Mouse (Mus musculus): ENCODE data around the gene Slc22a20. TPM values are rescaled to one million over a fixed set of nuclear protein-coding genes. Genes with fewer than 3 reads are reported as not detected.

The Slc22a20 gene
- polyA plus RNA-seq, 1 experiment from 2014 or later = not detected

- H3K9ac ChIP-seq (ENCODE audit: low read length) = no peak overlapping the region
- no peaks in the 10 kb centered on the region for H3K9me3 ChIP-seq (ENCODE audit: control insufficient read depth, low read length)
- ATAC-seq (replicated peaks; ENCODE audit: low FRiP score) (no peak), DNase-seq (ENCODE audit: low spot score) (no peak)
- peaks cover 15% of the 10 kb centered on the region for H3K27me3 ChIP-seq (ENCODE audit: control insufficient read depth, insufficient read depth, low read length)
- no peak overlapping the region for H3K4me2 ChIP-seq (ENCODE audit: low read depth, low read length, severe bottlenecking)
- WGBS = 37% methylated on average over 7 of the region's 7 CpGs
- H3K4me1 ChIP-seq (replicated peaks; ENCODE audit: control insufficient read depth, insufficient read depth, low read length) = peaks cover 6% of the 10 kb centered on the region
- H3K27ac ChIP-seq (ENCODE audit: low read depth, low read length) = no peak overlapping the region
- no peak overlapping the region for H3K4me3 ChIP-seq (ENCODE audit: low read depth, low read length)
- no peaks in the 10 kb centered on the region for H3K36me3 ChIP-seq (ENCODE audit: control insufficient read depth, insufficient read depth, low read length)
Observed at GRCm38 (mm10) chr19:6016532-6016931, 30.6 kb upstream of the Slc22a20 start.

- WGBS = 3% methylated on average over 40 of the region's 40 CpGs
- peak; percentile 83 for DNase-seq (ENCODE audit: low spot score)
- peak within 1 kb of the TSS; percentile 87 for H3K4me2 ChIP-seq (ENCODE audit: low read depth, low read length, severe bottlenecking)
- H3K27ac ChIP-seq (ENCODE audit: low read depth, low read length) = no peak within 1 kb of the TSS
- no peaks in the 10 kb centered on the region for H3K36me3 ChIP-seq (ENCODE audit: control insufficient read depth, insufficient read depth, low read length)
- H3K9me3 ChIP-seq (ENCODE audit: control insufficient read depth, low read length) = no peaks in the 10 kb centered on the region
- H3K27me3 ChIP-seq (ENCODE audit: control insufficient read depth, insufficient read depth, low read length) = peaks cover 15% of the 10 kb centered on the region
- H3K4me1 ChIP-seq (replicated peaks; ENCODE audit: control insufficient read depth, insufficient read depth, low read length) = peaks cover 6% of the 10 kb centered on the region
- peak within 1 kb of the TSS; percentile 40 for H3K4me3 ChIP-seq (ENCODE audit: low read depth, low read length)
- ATAC-seq (replicated peaks; ENCODE audit: low FRiP score) = peak; percentile 71
- peak within 1 kb of the TSS; percentile 48 for H3K9ac ChIP-seq (ENCODE audit: low read length)
Observed at GRCm38 (mm10) chr19:6015511-6016315, 29.8 kb upstream of the Slc22a20 start, which contains the start of gene Capn1. Gene Capn1, minus strand, starts transcription at chr19:6015897.

- H3K9me3 ChIP-seq (ENCODE audit: control insufficient read depth, low read length) = no peaks in the 10 kb centered on the region
- 1% methylated on average over 15 of the region's 18 CpGs for WGBS
Observed at GRCm38 (mm10) chr19:6014991-6015510, 29.1 kb upstream of the Slc22a20 start.

GRCm38 (mm10) chr19:6013691-6014090 is 27.7 kb upstream of the Slc22a20 start:
- Histone ChIP-seq H3K27ac (ENCODE audit: low read depth, low read length) (no peak overlapping the region), H3K27me3 (ENCODE audit: control insufficient read depth, insufficient read depth, low read length) (peaks cover 15% of the 10 kb centered on the region), H3K4me3 (ENCODE audit: low read depth, low read length) (no peak overlapping the region), H3K4me2 (ENCODE audit: low read depth, low read length, severe bottlenecking) (no peak overlapping the region), H3K9me3 (ENCODE audit: control insufficient read depth, low read length) (no peaks in the 10 kb centered on the region), H3K36me3 (ENCODE audit: control insufficient read depth, insufficient read depth, low read length) (no peaks in the 10 kb centered on the region), H3K9ac (ENCODE audit: low read length) (no peak overlapping the region), H3K4me1 (replicated peaks; ENCODE audit: control insufficient read depth, insufficient read depth, low read length) (peaks cover 6% of the 10 kb centered on the region)
- DNase-seq (ENCODE audit: low spot score) (no peak), ATAC-seq (replicated peaks; ENCODE audit: low FRiP score) (no peak)
- WGBS = 94% methylated on average over 10 of the region's 10 CpGs

More at GRCm38 (mm10) chr19:6014991-6015510, 29.1 kb upstream of the Slc22a20 start:
- Histone ChIP-seq H3K4me1 (replicated peaks; ENCODE audit: control insufficient read depth, insufficient read depth, low read length) (peaks cover 6% of the 10 kb centered on the region), H3K27me3 (ENCODE audit: control insufficient read depth, insufficient read depth, low read length) (peaks cover 15% of the 10 kb centered on the region), H3K9ac (ENCODE audit: low read length) (peak overlapping the region; percentile 48), H3K36me3 (ENCODE audit: control insufficient read depth, insufficient read depth, low read length) (no peaks in the 10 kb centered on the region), H3K4me3 (ENCODE audit: low read depth, low read length) (peak overlapping the region; percentile 40), H3K27ac (ENCODE audit: low read depth, low read length) (no peak overlapping the region), H3K4me2 (ENCODE audit: low read depth, low read length, severe bottlenecking) (peak overlapping the region; percentile 87)
- DNase-seq (ENCODE audit: low spot score) = peak; percentile 72
- ATAC-seq (replicated peaks; ENCODE audit: low FRiP score) = peak; percentile 59

- H3K27me3 ChIP-seq (ENCODE audit: control insufficient read depth, insufficient read depth, low read length) = peaks cover under 1% of the 10 kb centered on the region; the same call in 1 of the 2 replicates
- H3K9ac ChIP-seq (ENCODE audit: low read length) = no peak overlapping the region
- 68% methylated on average over 8 of the region's 8 CpGs for WGBS
- H3K27ac ChIP-seq (ENCODE audit: low read depth, low read length) = no peak overlapping the region
- ATAC-seq (replicated peaks; ENCODE audit: low FRiP score) = no peak
- no peaks in the 10 kb centered on the region for H3K36me3 ChIP-seq (ENCODE audit: control insufficient read depth, insufficient read depth, low read length)
- H3K9me3 ChIP-seq (ENCODE audit: control insufficient read depth, low read length) = no peaks in the 10 kb centered on the region
- H3K4me3 ChIP-seq (ENCODE audit: low read depth, low read length) = no peak overlapping the region
- H3K4me1 ChIP-seq (replicated peaks; ENCODE audit: control insufficient read depth, insufficient read depth, low read length) = no peaks in the 10 kb centered on the region
- DNase-seq (ENCODE audit: low spot score) = no peak
- H3K4me2 ChIP-seq (ENCODE audit: low read depth, low read length, severe bottlenecking) = no peak overlapping the region
Observed at GRCm38 (mm10) chr19:6009137-6009536, 23.2 kb upstream of the Slc22a20 start.

- H3K4me1 ChIP-seq (replicated peaks; ENCODE audit: control insufficient read depth, insufficient read depth, low read length) = no peaks in the 10 kb centered on the region
- H3K27me3 ChIP-seq (ENCODE audit: control insufficient read depth, insufficient read depth, low read length) = no peaks in the 10 kb centered on the region
- 92% methylated on average over 13 of the region's 13 CpGs for WGBS
- no peak overlapping the region for H3K9ac ChIP-seq (ENCODE audit: low read length)
- no peaks in the 10 kb centered on the region for H3K36me3 ChIP-seq (ENCODE audit: control insufficient read depth, insufficient read depth, low read length)
- no peak overlapping the region for H3K4me2 ChIP-seq (ENCODE audit: low read depth, low read length, severe bottlenecking)
- H3K9me3 ChIP-seq (ENCODE audit: control insufficient read depth, low read length) = no peaks in the 10 kb centered on the region
- no peak overlapping the region for H3K4me3 ChIP-seq (ENCODE audit: low read depth, low read length)
- no peak overlapping the region for H3K27ac ChIP-seq (ENCODE audit: low read depth, low read length)
- DNase-seq (ENCODE audit: low spot score) (no peak), ATAC-seq (replicated peaks; ENCODE audit: low FRiP score) (no peak)
Observed at GRCm38 (mm10) chr19:6007013-6007412, 21.1 kb upstream of the Slc22a20 start.

- DNase-seq (ENCODE audit: low spot score) (no peak), ATAC-seq (replicated peaks; ENCODE audit: low FRiP score) (no peak)
- Histone ChIP-seq H3K9me3 (ENCODE audit: control insufficient read depth, low read length) (no peaks in the 10 kb centered on the region), H3K9ac (ENCODE audit: low read length) (no peak overlapping the region), H3K27ac (ENCODE audit: low read depth, low read length) (no peak overlapping the region), H3K4me3 (ENCODE audit: low read depth, low read length) (no peak overlapping the region), H3K4me1 (replicated peaks; ENCODE audit: control insufficient read depth, insufficient read depth, low read length) (no peaks in the 10 kb centered on the region), H3K36me3 (ENCODE audit: control insufficient read depth, insufficient read depth, low read length) (no peaks in the 10 kb centered on the region), H3K4me2 (ENCODE audit: low read depth, low read length, severe bottlenecking) (no peak overlapping the region), H3K27me3 (ENCODE audit: control insufficient read depth, insufficient read depth, low read length) (no peaks in the 10 kb centered on the region)
- WGBS = 68% methylated on average over 11 of the region's 11 CpGs
Observed at GRCm38 (mm10) chr19:6005541-6005940, 19.6 kb upstream of the Slc22a20 start.

- 79% methylated on average over 5 of the region's 5 CpGs for WGBS
- Histone ChIP-seq H3K4me3 (ENCODE audit: low read depth, low read length) (no peak overlapping the region), H3K27me3 (ENCODE audit: control insufficient read depth, insufficient read depth, low read length) (no peaks in the 10 kb centered on the region), H3K36me3 (ENCODE audit: control insufficient read depth, insufficient read depth, low read length) (no peaks in the 10 kb centered on the region), H3K4me2 (ENCODE audit: low read depth, low read length, severe bottlenecking) (no peak overlapping the region), H3K4me1 (replicated peaks; ENCODE audit: control insufficient read depth, insufficient read depth, low read length) (no peaks in the 10 kb centered on the region), H3K27ac (ENCODE audit: low read depth, low read length) (no peak overlapping the region), H3K9me3 (ENCODE audit: control insufficient read depth, low read length) (no peaks in the 10 kb centered on the region), H3K9ac (ENCODE audit: low read length) (no peak overlapping the region)
- ATAC-seq (replicated peaks; ENCODE audit: low FRiP score) (no peak), DNase-seq (ENCODE audit: low spot score) (no peak)
Observed at GRCm38 (mm10) chr19:5999969-6000368, 14.0 kb upstream of the Slc22a20 start.
